9 mouse cellular contexts compared by ENCODE assay signal in the genomic region with DNA sequence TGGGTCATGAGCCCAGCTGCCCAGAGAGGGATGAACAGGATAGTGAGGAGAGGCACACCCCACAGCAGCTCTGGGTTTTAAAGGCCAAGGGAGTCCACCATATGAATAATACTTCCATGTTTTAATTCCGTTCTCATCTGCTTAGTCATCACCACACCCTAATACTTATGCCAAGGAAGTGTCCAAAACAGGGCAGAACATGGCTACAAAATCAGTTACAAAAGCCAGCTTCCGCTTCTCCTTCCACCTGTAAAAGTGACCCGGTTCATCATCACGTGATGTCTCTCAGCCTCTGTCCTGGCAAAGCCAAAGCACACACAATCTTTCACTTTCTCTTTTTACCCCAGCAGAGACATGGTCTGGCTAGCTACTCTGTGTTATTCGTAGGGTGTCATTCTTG. TPM values are rescaled to one million over a fixed set of nuclear protein-coding genes. Genes with fewer than 3 reads are reported as not detected.
A peak's percentile ranks its signal among the peaks of the same experiment; 100 is the strongest.
DNase-seq lines count a peak whose midpoint lies in the region; ATAC-seq and TF ChIP-seq lines count a peak whose summit lies in the region.
"Had no signal": no experiment of that assay in that cellular context is flagged by ENCODE, and none has a peak within 500 bp of the region (broad histone marks: within the 10 kb centered on the region; RNA-seq: fewer than 3 reads in every experiment).

No protein-coding gene starts in this region.

- H3K27me3 ChIP-seq in liver, adult 2 months (ENCODE audit: control insufficient read depth, insufficient read depth, low read length): no peaks in the 10 kb centered on the region
- peaks cover 5% of the 10 kb centered on the region; the same call in 1 of the 2 replicates for H3K27me3 ChIP-seq in liver, embryonic 15.5 days
- no peaks in the 10 kb centered on the region for H3K27me3 ChIP-seq in spleen, adult 2 months (ENCODE audit: control insufficient read depth, insufficient read depth, low read length)

- H3K36me3 ChIP-seq in liver, adult 2 months (ENCODE audit: control insufficient read depth, insufficient read depth, low read length): no peaks in the 10 kb centered on the region
- H3K36me3 ChIP-seq in liver, embryonic 15.5 days (replicated peaks): no peaks in the 10 kb centered on the region
- H3K36me3 ChIP-seq in spleen, adult 2 months (ENCODE audit: control insufficient read depth, insufficient read depth, low read length): no peaks in the 10 kb centered on the region

- H3K79me2 ChIP-seq in liver, adult 2 months (ENCODE audit: control insufficient read depth, insufficient read depth, low read length): no peaks in the 10 kb centered on the region

- H3K4me3 ChIP-seq in liver, adult 2 months (ENCODE audit: insufficient read depth, low read depth, low read length): no peak overlapping the region
- no peak overlapping the region for H3K4me3 ChIP-seq in liver, embryonic 15.5 days (replicated peaks)
- H3K4me3 ChIP-seq in spleen, adult 2 months (ENCODE audit: extremely low read depth, insufficient read depth, insufficient read length): no peak overlapping the region; the same call in 1 of the 2 replicates

- H3K4me2 ChIP-seq in liver, embryonic 15.5 days: peak overlapping the region; percentile 41
- H3K4me2 ChIP-seq: lung, embryonic 14.5 days had no signal

- ATAC-seq in activated CD4-positive, CD25-positive, alpha-beta regulatory T cell, adult 4 months: peak; percentile 74
- peak; percentile 48; the same call in 1 of the 2 replicates for ATAC-seq in liver, embryonic 15.5 days (ENCODE audit: insufficient read depth)

- H3K9ac ChIP-seq in liver, adult 2 months (ENCODE audit: low read depth, low read length): no peak overlapping the region
- H3K9ac ChIP-seq in liver, embryonic 15.5 days: no peak overlapping the region
- H3K9ac ChIP-seq: lung, embryonic 14.5 days had no signal

- no peaks in the 10 kb centered on the region for H3K4me1 ChIP-seq in liver, adult 2 months (ENCODE audit: control insufficient read depth, insufficient read depth, low read length)
- peaks cover 14% of the 10 kb centered on the region for H3K4me1 ChIP-seq in liver, embryonic 15.5 days (replicated peaks)
- peaks cover 20% of the 10 kb centered on the region for H3K4me1 ChIP-seq in spleen, adult 2 months (ENCODE audit: control insufficient read depth, insufficient read depth, insufficient read length)

- no peak for TF ChIP-seq POLR2A in liver, adult 2 months (IDR thresholded peaks at IDR 0.05; ENCODE audit: extremely low read depth, insufficient read depth, low read length)
- TF ChIP-seq POLR2A in spleen, adult 2 months (IDR thresholded peaks at IDR 0.05; ENCODE audit: low read depth, low read length): no peak

- no peaks in the 10 kb centered on the region for H3K9me3 ChIP-seq in liver, embryonic 15.5 days (replicated peaks)

- 36% methylated on average over 5 of the region's 5 CpGs for WGBS in liver, adult 2 months
- 47% methylated on average over 5 of the region's 5 CpGs for WGBS in liver, embryonic 15.5 days (ENCODE audit: insufficient replicate concordance)
- 15% methylated on average over 5 of the region's 5 CpGs for WGBS in spleen, adult 2 months

- TF ChIP-seq CTCF in liver, adult 2 months (IDR thresholded peaks at IDR 0.05; ENCODE audit: low read depth, low read length): no peak
- no peak for TF ChIP-seq CTCF in spleen, adult 2 months (IDR thresholded peaks at IDR 0.05; ENCODE audit: extremely low read depth, insufficient read depth, insufficient read length, insufficient replicate concordance)

- peak; percentile 74 for DNase-seq in liver, adult 2 months (ENCODE audit: extremely low read depth, low read depth, low spot score)
- DNase-seq in liver: no peak
- DNase-seq in spleen, adult 2 months (ENCODE audit: low read depth in 1 of 2, low spot score in 2 of 2): peak; percentile 47 to 59
- no peak for DNase-seq in cerebellum, postnatal 25 days
- DNase-seq in right cerebral cortex, adult 2 months (ENCODE audit: low spot score in 2 of 2): no peak
- DNase-seq: cerebellum, postnatal 36 days; lung, embryonic 14.5 days had no signal

- no peak overlapping the region for H3K27ac ChIP-seq in liver, adult 2 months (replicated peaks; ENCODE audit: insufficient read depth, low read depth, low read length)
- no peak overlapping the region for H3K27ac ChIP-seq in liver, embryonic 15.5 days (replicated peaks)
- H3K27ac ChIP-seq in spleen, adult 2 months (ENCODE audit: insufficient read depth, low read length): peak overlapping the region; percentile 55; the same call in 1 of the 2 replicates

RNA-seq across cellular contexts. Expression of gene Fam126a, which starts 8.9 kb away (rescaled TPM):
- 8.8 and 9.0 TPM in 2 replicates for total RNA-seq in liver, adult 2 months (2014; rRNA removed)
- polyA plus RNA-seq in liver, adult 2 months (2012; rRNA removed): 2.5 and 3.0 TPM in 2 replicates
- 10 to 100 TPM in 1 of 2 experiments, 1 to 10 TPM in 1; 9.3 to 10.1 TPM for polyA plus RNA-seq in activated CD4-positive, CD25-positive, alpha-beta regulatory T cell, adult 4 months (2017; shearing (Covaris generic))
- 55.0 and 56.9 TPM in 2 replicates for polyA plus RNA-seq in liver, embryonic 15.5 days (2015; fragmentation: Nextera tagmentation; extraction: Ambion mirVana)
- 5.0 and 6.0 TPM in 2 replicates for polyA plus RNA-seq in spleen, adult 2 months (2012; rRNA removed)

Comparison
In these comparisons a context has a peak if more than half of its experiments do, and no peak if none do; other contexts are left out.
1. DNase-seq: peak in liver, adult 2 months (single experiment) and spleen, adult 2 months (2 of 2); none in liver (single experiment), cerebellum, postnatal 25 days (0 of 2) and right cerebral cortex, adult 2 months (0 of 2).